Mouse (Mus musculus) frontal cortex, adult (tissue): ENCODE results near the gene Olfr619.

Source experiments
- ATAC-seq: cut with Nextera tagmentation; 2 replicates; pipeline ENCODE4 v1.9.2; 2017; ENCODE audit warnings: mild to moderate bottlenecking, moderate library complexity, mixed read lengths; ENCODE audit not compliant: low TSS enrichment

Gene Olfr619

DNA sequence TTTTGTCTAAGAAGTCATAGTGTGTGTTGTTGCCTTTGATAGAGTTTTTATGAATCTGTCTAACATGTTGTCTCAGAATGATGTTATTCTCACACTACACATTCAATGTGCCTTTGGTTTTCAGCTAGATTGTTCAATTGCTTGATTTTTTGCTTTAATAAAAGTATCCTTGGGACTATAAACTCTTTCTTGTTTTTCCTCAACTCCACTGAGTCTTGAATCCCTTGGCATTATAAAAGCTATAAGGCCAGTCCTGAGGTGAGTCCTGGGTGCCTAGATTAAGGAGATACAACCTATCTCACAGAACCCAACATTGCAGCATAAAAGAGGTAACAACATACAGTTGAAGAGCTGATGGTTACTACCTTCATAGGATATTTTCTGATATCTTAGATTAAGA is at the start of gene Olfr619:
Gene Olfr619, plus strand, starts transcription at position 301 of the 400 bp plus-strand sequence.
- no peak for ATAC-seq

DNA sequence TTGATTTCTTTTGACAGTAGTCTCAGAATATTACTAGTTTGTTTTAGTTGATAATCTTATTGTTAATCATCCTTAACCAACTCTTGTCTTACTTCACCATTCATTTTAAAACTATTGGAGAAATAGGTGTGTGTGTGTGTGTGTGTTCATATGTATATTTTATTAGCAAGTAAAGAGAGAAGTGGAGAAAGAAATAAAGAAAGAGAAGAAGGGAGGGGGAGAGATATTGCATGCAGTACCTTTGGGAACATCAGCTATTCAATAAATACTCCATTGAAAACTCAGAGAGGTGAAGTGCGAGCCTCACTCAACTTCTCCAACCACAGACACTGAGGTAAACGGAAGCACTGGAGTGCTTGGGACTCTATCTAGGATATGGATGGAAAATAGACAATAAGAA is 44.6 kb upstream of the Olfr619 start, which contains the start of gene Olfr615:
Gene Olfr615, plus strand, starts transcription at position 301 of the 400 bp plus-strand sequence.
- ATAC-seq: no peak

DNA sequence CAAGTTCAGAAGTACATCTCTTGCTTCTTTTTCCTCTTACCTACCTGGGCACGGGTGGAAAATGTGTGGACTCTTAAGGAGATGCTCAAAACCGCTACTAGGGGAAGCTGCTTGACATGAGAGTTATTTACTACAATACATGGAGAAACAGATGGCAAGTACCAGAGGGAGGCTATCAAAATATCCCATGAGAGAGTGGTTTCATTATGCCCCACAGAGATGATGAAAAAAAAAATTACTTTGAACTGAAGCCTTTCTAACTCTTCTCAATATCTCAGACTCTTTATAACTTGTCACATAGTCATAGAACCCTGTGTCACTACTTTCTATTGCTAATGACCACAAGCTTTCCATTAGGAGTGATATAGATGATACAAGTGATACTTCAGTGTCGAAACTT is 31.3 kb upstream of the Olfr619 start, which contains the start of gene Olfr616:
Gene Olfr616, minus strand, starts transcription at position 101 of the 400 bp plus-strand sequence.
- ATAC-seq: no peak

DNA sequence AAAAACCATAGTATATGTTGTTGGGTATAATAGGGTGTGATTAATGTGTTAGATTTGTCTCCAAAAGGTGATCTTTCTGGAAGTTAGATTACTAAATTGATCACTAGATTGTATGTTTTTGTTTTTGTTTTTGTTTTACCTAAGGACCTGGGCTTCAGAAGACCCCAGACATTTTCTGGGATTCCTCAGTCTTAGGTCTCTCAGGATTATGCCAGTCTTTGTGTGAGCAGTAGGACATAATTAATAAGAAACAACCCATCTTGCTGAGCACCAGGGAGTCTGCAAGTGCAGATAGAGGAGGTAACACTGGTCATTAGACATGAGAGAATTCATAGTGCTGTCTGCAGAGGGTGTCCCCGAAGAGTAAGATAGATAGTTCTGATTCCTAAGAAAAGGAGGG is 27.6 kb upstream of the Olfr619 start, which contains the start of gene Olfr617:
Gene Olfr617, plus strand, starts transcription at position 301 of the 400 bp plus-strand sequence.
- no peak for ATAC-seq

DNA sequence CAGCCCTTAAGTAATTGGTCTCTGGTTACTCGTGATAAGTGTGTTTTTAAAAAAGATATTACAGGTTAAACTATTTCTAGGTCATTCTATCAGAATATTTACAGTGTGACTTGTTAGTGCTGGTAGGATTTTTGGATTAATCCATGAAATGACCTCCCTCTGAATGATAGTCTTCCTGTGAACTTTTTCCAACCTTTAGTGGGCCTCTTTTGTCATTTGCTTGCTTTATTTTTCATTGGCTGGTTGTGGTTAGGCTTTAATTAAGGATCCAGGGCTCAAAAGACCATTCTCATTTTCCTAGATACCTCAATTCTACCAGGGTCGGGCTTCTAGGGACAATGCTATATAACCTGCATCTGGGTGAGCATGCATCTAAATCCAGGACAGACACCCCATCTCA is 10.6 kb upstream of the Olfr619 start, which contains the start of gene Olfr618:
Gene Olfr618, plus strand, starts transcription at position 301 of the 400 bp plus-strand sequence.
- no peak for ATAC-seq

DNA sequence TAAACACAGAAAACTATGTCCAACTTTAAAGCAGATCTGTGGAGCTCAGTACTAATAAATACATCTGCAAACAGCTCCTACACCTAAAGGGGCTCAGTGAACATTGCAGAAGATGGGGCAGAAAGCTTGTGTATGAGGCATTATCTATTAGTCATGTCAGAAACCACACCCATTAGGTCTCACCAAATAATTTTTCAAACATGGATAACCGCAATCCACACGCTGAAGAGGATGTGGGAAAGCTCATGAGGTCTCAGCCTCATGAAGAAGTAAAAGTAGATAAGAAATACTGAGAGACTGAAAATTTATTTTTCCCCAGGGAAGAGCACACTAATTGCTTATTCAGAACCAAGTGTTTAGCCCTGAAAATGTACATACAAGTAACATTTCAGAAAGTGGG is 7.0 kb downstream of the Olfr619 start:
- ATAC-seq: no peak

DNA sequence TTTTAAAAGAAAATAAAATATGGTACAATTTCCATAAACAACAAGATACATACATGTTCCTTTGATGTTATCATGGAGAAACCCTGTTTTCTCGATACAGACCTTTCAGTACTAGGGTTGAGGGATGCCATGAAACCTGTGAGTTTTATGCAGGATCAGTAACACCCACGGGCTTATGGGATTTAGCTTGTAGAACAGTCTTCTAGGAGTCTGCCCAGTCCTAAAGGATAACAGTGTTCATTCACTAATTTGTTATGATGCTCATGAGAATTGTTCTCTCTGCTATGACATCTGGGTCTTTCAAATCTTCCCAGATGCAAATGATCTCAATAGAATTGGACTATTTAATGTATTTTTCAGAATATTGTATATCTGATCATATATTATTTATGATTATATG is 12.1 kb downstream of the Olfr619 start, which contains the start of gene Olfr620:
Gene Olfr620, minus strand, starts transcription at position 101 of the 400 bp plus-strand sequence.
- ATAC-seq: no peak

DNA sequence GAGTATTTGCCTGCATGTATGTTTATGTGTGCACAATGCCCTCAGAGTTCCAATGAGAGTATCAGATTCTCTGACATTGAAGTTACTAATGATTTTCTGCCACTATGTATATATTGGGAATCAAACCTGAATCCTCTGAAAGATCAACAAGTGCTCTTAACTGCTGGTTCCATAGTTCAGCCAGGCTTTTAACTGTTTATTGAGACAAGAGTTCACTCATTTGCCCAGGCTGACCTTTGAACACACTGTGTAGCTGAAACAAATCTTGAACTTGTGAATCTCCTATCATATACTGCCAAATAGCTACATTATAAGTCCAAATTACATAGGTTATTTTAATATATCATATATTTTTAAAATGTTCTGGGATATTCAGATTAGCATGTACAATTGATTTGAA is 36.4 kb downstream of the Olfr619 start:
- no peak for ATAC-seq

DNA sequence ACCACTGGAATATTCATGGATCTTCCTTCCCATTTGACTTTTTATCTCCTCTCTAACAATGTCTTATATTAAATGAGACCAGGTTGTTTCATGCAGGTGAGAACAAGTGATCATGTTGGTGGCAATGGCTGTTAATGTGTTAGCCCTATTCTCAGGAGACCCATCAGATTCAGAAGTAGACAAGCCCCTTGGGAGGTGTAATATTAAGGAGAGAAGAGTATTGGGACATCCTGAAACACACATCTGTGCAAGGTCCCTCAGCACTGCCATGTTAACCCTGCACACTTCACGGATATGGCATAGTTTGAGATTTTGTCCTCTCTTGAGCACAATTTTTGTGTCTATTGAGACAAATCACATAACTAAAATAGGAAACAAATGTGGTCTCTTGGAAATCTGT is 42.2 kb downstream of the Olfr619 start, which contains the start of gene Olfr622:
Gene Olfr622, minus strand, starts transcription at position 101 of the 400 bp plus-strand sequence.
- ATAC-seq: no peak

DNA sequence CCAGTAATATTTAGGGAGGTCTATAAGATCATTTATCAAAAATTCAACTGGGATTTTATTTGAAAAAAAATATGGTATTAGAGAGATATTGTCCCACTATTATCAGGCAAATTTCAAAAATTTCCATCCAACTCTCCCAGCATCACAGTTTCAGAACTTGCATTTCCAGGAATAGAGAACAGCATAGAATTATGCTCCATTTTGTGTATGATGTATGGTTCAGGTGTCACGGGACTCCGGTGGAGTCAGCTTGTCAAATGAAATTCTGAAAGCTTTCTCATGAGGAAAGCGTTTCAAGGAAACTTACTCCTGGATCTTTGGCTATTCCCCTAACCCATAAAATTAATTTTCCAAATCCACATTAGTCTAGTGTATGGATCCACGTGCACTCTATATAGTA is 43.7 kb downstream of the Olfr619 start:
- ATAC-seq: no peak
